Mouse (Mus musculus): ENCODE results near the gene Nfia. TPM values are rescaled to one million over a fixed set of nuclear protein-coding genes. Genes with fewer than 3 reads are reported as not detected.

Nfia gene
- polyA plus RNA-seq, 1 experiment from 2014 or later, result 32.1 TPM

GRCm38 (mm10) chr4:98002206-98002605, 229.7 kb downstream of the Nfia start:
- no peak overlapping the region for H3K4me3 ChIP-seq (ENCODE audit: low read length)
- 82% methylated on average over 5 of the region's 5 CpGs for WGBS
- H3K9me3 ChIP-seq (ENCODE audit: control insufficient read depth, low read length), result no peaks in the 10 kb centered on the region
- no peaks in the 10 kb centered on the region for H3K36me3 ChIP-seq (ENCODE audit: control insufficient read depth, insufficient read depth, low read length)
- H3K9ac ChIP-seq (ENCODE audit: low read depth, low read length), result no peak overlapping the region
- H3K27me3 ChIP-seq (ENCODE audit: control insufficient read depth, insufficient read depth, low read length), result no peaks in the 10 kb centered on the region
- no peak for ATAC-seq (ENCODE audit: low FRiP score, low TSS enrichment)
- no peak overlapping the region for H3K4me2 ChIP-seq (replicated peaks; ENCODE audit: low read depth, low read length)
- no peak overlapping the region for H3K27ac ChIP-seq (ENCODE audit: low read depth, low read length)
- peaks cover 15% of the 10 kb centered on the region for H3K4me1 ChIP-seq (ENCODE audit: control insufficient read depth, insufficient read depth, low read length)

- Histone ChIP-seq H3K4me3 (ENCODE audit: low read length) (no peak overlapping the region), H3K9me3 (ENCODE audit: control insufficient read depth, low read length) (no peaks in the 10 kb centered on the region), H3K9ac (ENCODE audit: low read depth, low read length) (peak overlapping the region; percentile 14; the same call in 1 of the 2 replicates), H3K36me3 (ENCODE audit: control insufficient read depth, insufficient read depth, low read length) (no peaks in the 10 kb centered on the region), H3K4me1 (ENCODE audit: control insufficient read depth, insufficient read depth, low read length) (peaks cover 15% of the 10 kb centered on the region), H3K4me2 (replicated peaks; ENCODE audit: low read depth, low read length) (no peak overlapping the region), H3K27me3 (ENCODE audit: control insufficient read depth, insufficient read depth, low read length) (no peaks in the 10 kb centered on the region), H3K27ac (ENCODE audit: low read depth, low read length) (peak overlapping the region; percentile 79)
- peak; percentile 75; the same call in 1 of the 2 replicates for ATAC-seq (ENCODE audit: low FRiP score, low TSS enrichment)
- WGBS, result 16% methylated on average over 12 of the region's 12 CpGs
Observed at GRCm38 (mm10) chr4:98003323-98004107, 231.0 kb downstream of the Nfia start.

DNA sequence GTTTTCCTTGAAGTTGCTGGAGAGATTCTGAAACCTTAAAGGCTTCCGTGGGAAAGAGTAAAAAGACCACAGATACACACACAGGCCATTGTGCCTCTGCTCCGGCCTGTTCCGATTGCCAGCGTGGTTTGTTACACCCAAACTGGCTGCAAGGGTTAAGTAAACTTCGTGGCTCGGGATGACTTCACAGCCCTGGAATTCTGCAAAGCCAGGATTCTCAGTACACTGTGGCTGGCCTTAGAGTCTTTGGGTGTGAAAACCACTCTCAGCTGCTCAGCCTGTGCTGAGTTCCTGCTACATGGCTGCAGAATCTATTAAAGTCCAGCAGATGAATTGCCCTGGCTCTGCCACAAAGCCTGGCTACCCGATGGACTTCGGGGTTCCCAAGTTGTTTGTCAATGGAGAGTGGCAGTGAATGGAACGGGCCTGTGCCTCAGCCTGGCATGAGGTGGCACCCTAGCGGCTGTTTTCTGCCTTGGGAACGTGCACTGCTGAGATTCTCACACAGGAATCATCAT, 231.6 kb downstream of the Nfia start:
- Histone ChIP-seq H3K4me1 (ENCODE audit: control insufficient read depth, insufficient read depth, low read length) (peaks cover 21% of the 10 kb centered on the region), H3K9me3 (ENCODE audit: control insufficient read depth, low read length) (no peaks in the 10 kb centered on the region), H3K4me3 (ENCODE audit: low read length) (no peak overlapping the region), H3K9ac (ENCODE audit: low read depth, low read length) (peak overlapping the region; percentile 14), H3K4me2 (replicated peaks; ENCODE audit: low read depth, low read length) (no peak overlapping the region), H3K36me3 (ENCODE audit: control insufficient read depth, insufficient read depth, low read length) (no peaks in the 10 kb centered on the region), H3K27me3 (ENCODE audit: control insufficient read depth, insufficient read depth, low read length) (no peaks in the 10 kb centered on the region), H3K27ac (ENCODE audit: low read depth, low read length) (peak overlapping the region; percentile 79)
- ATAC-seq (ENCODE audit: low FRiP score, low TSS enrichment), result peak; percentile 79
- WGBS, result 6% methylated on average over 11 of the region's 11 CpGs

DNA sequence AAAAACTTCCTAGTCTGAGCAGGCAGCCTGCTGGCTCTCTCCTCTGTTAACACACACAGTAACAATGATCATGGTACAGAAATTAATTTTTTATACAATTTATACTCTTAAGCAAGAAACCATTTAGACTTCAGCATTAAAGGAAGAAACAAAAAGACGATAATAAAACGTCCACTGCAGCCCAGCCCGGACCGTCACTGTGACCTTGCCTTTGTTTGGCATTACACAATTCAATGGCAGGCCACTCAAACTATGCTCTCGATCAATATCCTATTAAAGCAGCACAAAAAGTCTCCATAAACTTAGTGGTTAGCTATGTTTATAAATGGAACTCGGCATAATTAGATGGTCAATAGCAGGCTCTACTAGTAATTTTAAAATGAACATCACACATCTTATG, 232.5 kb downstream of the Nfia start:
- Histone ChIP-seq H3K36me3 (ENCODE audit: control insufficient read depth, insufficient read depth, low read length) (no peaks in the 10 kb centered on the region), H3K9ac (ENCODE audit: low read depth, low read length) (no peak overlapping the region), H3K27me3 (ENCODE audit: control insufficient read depth, insufficient read depth, low read length) (no peaks in the 10 kb centered on the region), H3K4me3 (ENCODE audit: low read length) (no peak overlapping the region), H3K27ac (ENCODE audit: low read depth, low read length) (no peak overlapping the region), H3K4me1 (ENCODE audit: control insufficient read depth, insufficient read depth, low read length) (peaks cover 21% of the 10 kb centered on the region), H3K9me3 (ENCODE audit: control insufficient read depth, low read length) (no peaks in the 10 kb centered on the region), H3K4me2 (replicated peaks; ENCODE audit: low read depth, low read length) (no peak overlapping the region)
- 91% methylated on average over 6 of the region's 6 CpGs for WGBS
- no peak for ATAC-seq (ENCODE audit: low FRiP score, low TSS enrichment)

DNA sequence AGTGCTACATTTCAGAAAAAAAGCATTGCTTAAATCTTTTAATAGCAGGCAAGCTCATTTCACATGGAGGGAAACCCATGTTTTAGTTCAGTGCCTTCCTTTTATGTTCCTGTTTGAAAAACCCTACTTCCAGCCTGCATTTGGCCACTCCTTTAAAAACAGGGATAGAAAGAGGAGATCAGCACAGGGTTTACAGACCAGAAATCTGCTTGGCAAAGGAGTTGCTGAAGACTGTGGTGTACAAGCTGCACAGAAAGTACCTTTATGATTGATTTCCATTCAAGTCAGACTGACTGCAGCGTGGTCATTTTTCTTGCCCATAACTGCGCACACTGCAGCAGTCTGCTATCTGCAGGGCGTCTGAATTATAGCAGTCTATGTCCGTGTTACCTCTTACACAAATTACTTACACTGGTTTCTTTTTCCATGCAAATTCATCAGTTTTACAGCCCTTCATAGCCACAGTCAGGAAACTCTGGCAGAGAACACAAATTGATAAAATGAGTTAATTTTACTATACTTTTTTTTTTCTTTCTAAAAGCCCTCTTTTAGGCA, 236.4 kb downstream of the Nfia start:
- 34% methylated on average over 4 of the region's 4 CpGs for WGBS
- H3K4me3 ChIP-seq (ENCODE audit: low read length), result no peak overlapping the region
- H3K9ac ChIP-seq (ENCODE audit: low read depth, low read length), result no peak overlapping the region
- ATAC-seq (ENCODE audit: low FRiP score, low TSS enrichment), result no peak; the same call in 1 of the 2 replicates
- H3K4me1 ChIP-seq (ENCODE audit: control insufficient read depth, insufficient read depth, low read length), result peaks cover 12% of the 10 kb centered on the region
- H3K36me3 ChIP-seq (ENCODE audit: control insufficient read depth, insufficient read depth, low read length), result no peaks in the 10 kb centered on the region
- H3K4me2 ChIP-seq (replicated peaks; ENCODE audit: low read depth, low read length), result no peak overlapping the region
- peak overlapping the region; percentile 31; the same call in 1 of the 2 replicates for H3K27ac ChIP-seq (ENCODE audit: low read depth, low read length)
- no peaks in the 10 kb centered on the region for H3K9me3 ChIP-seq (ENCODE audit: control insufficient read depth, low read length)
- H3K27me3 ChIP-seq (ENCODE audit: control insufficient read depth, insufficient read depth, low read length), result no peaks in the 10 kb centered on the region

GRCm38 (mm10) chr4:98009966-98010365, 237.4 kb downstream of the Nfia start:
- no peak overlapping the region for H3K4me2 ChIP-seq (replicated peaks; ENCODE audit: low read depth, low read length)
- H3K4me3 ChIP-seq (ENCODE audit: low read length), result no peak overlapping the region
- H3K4me1 ChIP-seq (ENCODE audit: control insufficient read depth, insufficient read depth, low read length), result peaks cover 6% of the 10 kb centered on the region; the same call in 1 of the 2 replicates
- H3K27ac ChIP-seq (ENCODE audit: low read depth, low read length), result no peak overlapping the region; the same call in 1 of the 2 replicates
- no peaks in the 10 kb centered on the region for H3K36me3 ChIP-seq (ENCODE audit: control insufficient read depth, insufficient read depth, low read length)
- H3K9me3 ChIP-seq (ENCODE audit: control insufficient read depth, low read length), result no peaks in the 10 kb centered on the region
- ATAC-seq (ENCODE audit: low FRiP score, low TSS enrichment), result no peak
- 84% methylated on average over 2 of the region's 2 CpGs for WGBS
- no peaks in the 10 kb centered on the region for H3K27me3 ChIP-seq (ENCODE audit: control insufficient read depth, insufficient read depth, low read length)
- H3K9ac ChIP-seq (ENCODE audit: low read depth, low read length), result no peak overlapping the region

DNA sequence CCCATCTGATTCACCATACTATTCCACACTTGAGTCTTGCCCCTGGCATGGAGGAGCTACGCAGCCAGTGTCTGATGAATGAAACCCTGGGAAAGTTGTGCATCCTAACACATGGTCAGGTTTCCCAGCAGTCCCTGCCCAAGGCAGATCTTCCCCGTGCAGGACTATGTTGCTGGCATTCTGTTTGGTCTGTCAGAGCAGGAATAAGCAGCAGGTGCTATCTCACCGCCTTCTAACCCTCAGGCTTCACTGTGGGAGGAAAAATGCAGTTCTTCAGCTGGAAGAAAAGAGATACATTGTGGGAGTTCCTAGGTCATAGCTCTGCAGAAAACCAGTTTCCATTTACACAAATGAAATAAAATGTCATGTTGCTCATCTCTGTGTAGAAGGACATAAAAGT, 247.3 kb downstream of the Nfia start:
- Histone ChIP-seq H3K4me1 (ENCODE audit: control insufficient read depth, insufficient read depth, low read length) (no peaks in the 10 kb centered on the region), H3K9ac (ENCODE audit: low read depth, low read length) (no peak overlapping the region), H3K4me2 (replicated peaks; ENCODE audit: low read depth, low read length) (no peak overlapping the region), H3K9me3 (ENCODE audit: control insufficient read depth, low read length) (no peaks in the 10 kb centered on the region), H3K36me3 (ENCODE audit: control insufficient read depth, insufficient read depth, low read length) (peaks cover 2% of the 10 kb centered on the region; the same call in 1 of the 2 replicates), H3K27ac (ENCODE audit: low read depth, low read length) (no peak overlapping the region), H3K4me3 (ENCODE audit: low read length) (no peak overlapping the region), H3K27me3 (ENCODE audit: control insufficient read depth, insufficient read depth, low read length) (no peaks in the 10 kb centered on the region)
- no peak for ATAC-seq (ENCODE audit: low FRiP score, low TSS enrichment)
- 85% methylated on average over 3 of the region's 3 CpGs for WGBS

DNA sequence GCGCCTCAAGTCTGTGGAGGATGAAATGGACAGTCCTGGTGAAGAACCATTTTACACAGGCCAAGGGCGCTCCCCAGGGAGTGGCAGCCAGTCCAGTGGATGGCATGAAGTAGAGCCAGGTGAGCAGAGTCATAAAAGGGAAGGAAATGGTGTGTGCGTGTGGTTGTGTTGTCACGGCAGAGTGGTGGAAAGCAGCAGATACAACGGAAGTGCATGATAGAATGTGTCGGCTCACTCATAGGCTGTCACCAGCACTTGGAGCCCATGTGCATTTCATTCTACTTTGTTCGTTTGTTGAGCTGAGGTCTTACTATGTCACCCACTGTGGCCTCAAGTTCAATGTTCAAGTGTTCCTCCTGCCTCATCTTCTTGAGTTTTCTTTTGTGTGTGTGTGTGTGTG, 248.3 kb downstream of the Nfia start:
- no peak overlapping the region for H3K4me2 ChIP-seq (replicated peaks; ENCODE audit: low read depth, low read length)
- H3K27ac ChIP-seq (ENCODE audit: low read depth, low read length), result no peak overlapping the region
- ATAC-seq (ENCODE audit: low FRiP score, low TSS enrichment), result no peak
- H3K9me3 ChIP-seq (ENCODE audit: control insufficient read depth, low read length), result no peaks in the 10 kb centered on the region
- WGBS, result 94% methylated on average over 7 of the region's 7 CpGs
- H3K27me3 ChIP-seq (ENCODE audit: control insufficient read depth, insufficient read depth, low read length), result no peaks in the 10 kb centered on the region
- no peak overlapping the region for H3K4me3 ChIP-seq (ENCODE audit: low read length)
- no peak overlapping the region for H3K9ac ChIP-seq (ENCODE audit: low read depth, low read length)
- peaks cover 2% of the 10 kb centered on the region; the same call in 1 of the 2 replicates for H3K36me3 ChIP-seq (ENCODE audit: control insufficient read depth, insufficient read depth, low read length)
- H3K4me1 ChIP-seq (ENCODE audit: control insufficient read depth, insufficient read depth, low read length), result no peaks in the 10 kb centered on the region

DNA sequence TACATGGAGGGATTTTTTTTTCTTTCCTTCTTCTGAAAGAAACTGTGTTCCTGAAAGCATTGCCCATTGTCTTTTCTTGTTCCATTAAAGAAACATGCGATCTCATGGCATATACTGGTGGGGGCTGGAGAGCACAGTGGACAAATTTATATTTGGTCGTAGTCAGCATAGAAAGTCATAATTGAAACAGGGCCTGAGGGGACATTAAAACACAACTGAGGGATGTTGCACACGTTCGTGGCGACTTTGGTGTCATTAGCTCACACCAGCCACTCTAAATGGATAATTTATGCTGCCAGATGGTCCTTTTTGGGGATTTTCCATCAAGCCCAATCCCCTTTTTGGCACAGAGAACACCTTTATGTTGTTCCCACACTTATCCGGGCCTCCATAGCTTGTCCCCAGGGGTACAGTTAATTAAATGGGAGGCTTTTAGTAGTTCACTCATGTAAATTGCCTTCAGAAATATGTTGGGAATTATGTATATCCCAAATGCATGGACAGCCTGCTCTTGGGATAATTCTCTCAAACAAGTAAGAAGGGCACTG, 250.8 kb downstream of the Nfia start:
- no peaks in the 10 kb centered on the region for H3K4me1 ChIP-seq (ENCODE audit: control insufficient read depth, insufficient read depth, low read length)
- H3K9me3 ChIP-seq (ENCODE audit: control insufficient read depth, low read length), result no peaks in the 10 kb centered on the region
- WGBS, result 60% methylated on average over 6 of the region's 6 CpGs
- no peak overlapping the region for H3K4me2 ChIP-seq (replicated peaks; ENCODE audit: low read depth, low read length)
- H3K27me3 ChIP-seq (ENCODE audit: control insufficient read depth, insufficient read depth, low read length), result no peaks in the 10 kb centered on the region
- H3K27ac ChIP-seq (ENCODE audit: low read depth, low read length), result no peak overlapping the region
- no peak overlapping the region for H3K9ac ChIP-seq (ENCODE audit: low read depth, low read length)
- no peak overlapping the region for H3K4me3 ChIP-seq (ENCODE audit: low read length)
- peaks cover 2% of the 10 kb centered on the region; the same call in 1 of the 2 replicates for H3K36me3 ChIP-seq (ENCODE audit: control insufficient read depth, insufficient read depth, low read length)
- no peak for ATAC-seq (ENCODE audit: low FRiP score, low TSS enrichment)

All from kidney, embryonic 14.5 days (tissue).